Mouse (Mus musculus) heart, embryonic 15.5 days (tissue): Measurements from ENCODE around the gene Gdap2. TPM values are rescaled to one million over a fixed set of nuclear protein-coding genes. Genes with fewer than 3 reads are reported as not detected.

Experiments
- ATAC-seq: fragments of 200-750 bp; cut with Nextera tagmentation; replicated peaks from 2 replicates; pipeline ENCODE4 v1.8.0; 2017; ENCODE audit warnings: low read depth, moderate TSS enrichment; ENCODE audit not compliant: insufficient number of reproducible peaks, insufficient read depth, low FRiP score
- H3K27ac ChIP-seq: fragments of 300-500 bp; sonication (generic); 2 replicates; pipeline ENCODE4 v1.5.1; 2015; ENCODE audit warnings: mild to moderate bottlenecking, inconsistent platforms
- H3K27me3 ChIP-seq: fragments of 300-500 bp; sonication (generic); 2 replicates; pipeline ENCODE4 v1.6.1; 2015; ENCODE audit warnings: inconsistent platforms
- H3K36me3 ChIP-seq: fragments of 300-500 bp; sonication (generic); 2 replicates; pipeline ENCODE4 v1.6.1; 2015; ENCODE audit warnings: mild to moderate bottlenecking, inconsistent platforms
- H3K4me1 ChIP-seq: fragments of 300-500 bp; sonication (generic); replicated peaks from 2 replicates; pipeline ENCODE4 v1.6.1; 2015; ENCODE audit warnings: inconsistent platforms
- H3K4me2 ChIP-seq: fragments of 300-500 bp; sonication (generic); 2 replicates; pipeline ENCODE4 v1.6.1; 2015; ENCODE audit warnings: inconsistent platforms, mild to moderate bottlenecking, moderate library complexity
- H3K4me3 ChIP-seq: fragments of 300-500 bp; sonication (generic); 2 replicates; pipeline ENCODE4 v1.5.1; 2015; ENCODE audit warnings: mild to moderate bottlenecking, inconsistent platforms
- H3K9ac ChIP-seq: fragments of 300-500 bp; sonication (generic); 2 replicates; pipeline ENCODE4 v1.6.1; 2015; ENCODE audit warnings: mild to moderate bottlenecking, inconsistent platforms
- H3K9me3 ChIP-seq: fragments of 300-500 bp; sonication (generic); replicated peaks from 2 replicates; pipeline ENCODE4 v1.6.1; 2016; ENCODE audit warnings: inconsistent platforms
- WGBS: fragments of 180-500 bp; shearing (Covaris S2); methylation state at CpG from one replicate; pipeline ENCODE4 v1.1.7; 2015; ENCODE audit warnings: mixed read lengths; 5-methylcytosine and 5-hydroxymethylcytosine counted together
- polyA plus RNA-seq: library from polyadenylated mRNA; unstranded; fragments of >200 nt; fragmentation: Nextera tagmentation; extraction: Ambion mirVana; gene quantifications from 2 replicates; pipeline ENCODE4 v1.2.1, GENCODE M21; 2015

Gdap2 gene
- polyA plus RNA-seq: 16.9 and 19.2 TPM in 2 replicates

- Histone ChIP-seq H3K4me1 (peaks cover 14% of the 10 kb centered on the region), H3K27ac (peak within 1 kb of the TSS; percentile 91), H3K27me3 (no peaks in the 10 kb centered on the region), H3K9ac (peak within 1 kb of the TSS; percentile 80), H3K4me2 (peak within 1 kb of the TSS; percentile 74), H3K9me3 (no peaks in the 10 kb centered on the region), H3K36me3 (peaks cover 17% of the 10 kb centered on the region), H3K4me3 (peak within 1 kb of the TSS; percentile 80)
- WGBS: under 1% methylated on average over 54 of the region's 55 CpGs
- ATAC-seq: peak; percentile 95
These were observed at the start of gene Gdap2, which contains the start of gene Wdr3 for GRCm38 (mm10) chr3:100162315-100163105. Gdap2 (plus strand) TSS chr3:100162381. Wdr3 (minus strand) TSS chr3:100162407.

GRCm38 (mm10) chr3:100118681-100119080, 43.5 kb upstream of the Gdap2 start:
- Histone ChIP-seq H3K9ac (no peak overlapping the region), H3K4me1 (no peaks in the 10 kb centered on the region), H3K27me3 (no peaks in the 10 kb centered on the region), H3K36me3 (no peaks in the 10 kb centered on the region), H3K4me2 (no peak overlapping the region), H3K4me3 (no peak overlapping the region), H3K9me3 (no peaks in the 10 kb centered on the region), H3K27ac (no peak overlapping the region)
- WGBS: 71% methylated on average over 2 of the region's 2 CpGs
- no peak for ATAC-seq

- Histone ChIP-seq H3K4me1 (no peaks in the 10 kb centered on the region), H3K36me3 (no peaks in the 10 kb centered on the region), H3K27me3 (no peaks in the 10 kb centered on the region), H3K9ac (no peak overlapping the region), H3K9me3 (no peaks in the 10 kb centered on the region), H3K4me2 (no peak overlapping the region), H3K27ac (no peak overlapping the region), H3K4me3 (no peak overlapping the region)
- no peak for ATAC-seq
- 60% methylated on average over 2 of the region's 2 CpGs for WGBS
These were observed 40.2 kb upstream of the Gdap2 start for GRCm38 (mm10) chr3:100121961-100122360.

DNA sequence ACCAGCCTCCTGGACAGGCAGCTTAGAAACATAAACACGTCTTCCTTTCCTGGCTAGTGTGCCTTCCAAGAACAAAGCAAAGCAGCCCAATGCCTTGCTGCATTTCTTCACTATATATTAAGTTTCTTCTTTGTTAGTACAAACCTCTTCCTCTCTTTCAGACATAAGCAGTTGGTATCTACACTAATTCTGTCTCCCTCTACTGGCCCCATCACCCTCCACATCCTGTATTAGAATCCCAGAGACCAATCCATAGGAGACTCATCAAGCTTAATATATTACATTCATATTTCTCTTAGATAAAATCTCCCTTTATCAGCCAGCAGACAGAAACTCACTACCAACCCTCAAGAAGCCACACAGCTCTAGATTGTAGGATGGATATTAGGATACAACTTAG, 39.7 kb upstream of the Gdap2 start:
- no peak overlapping the region for H3K4me3 ChIP-seq
- no peaks in the 10 kb centered on the region for H3K36me3 ChIP-seq
- no peak overlapping the region for H3K4me2 ChIP-seq
- no peak for ATAC-seq
- no peak overlapping the region for H3K9ac ChIP-seq
- H3K4me1 ChIP-seq: no peaks in the 10 kb centered on the region
- no peaks in the 10 kb centered on the region for H3K27me3 ChIP-seq
- no peaks in the 10 kb centered on the region for H3K9me3 ChIP-seq
- 67% methylated on average over 1 of the region's 1 CpGs for WGBS
- H3K27ac ChIP-seq: no peak overlapping the region

GRCm38 (mm10) chr3:100160682-100161445, 1.3 kb upstream of the Gdap2 start:
- peaks cover 14% of the 10 kb centered on the region for H3K4me1 ChIP-seq
- H3K9me3 ChIP-seq: no peaks in the 10 kb centered on the region
- H3K36me3 ChIP-seq: peaks cover 33% of the 10 kb centered on the region
- no peak overlapping the region for H3K27ac ChIP-seq
- H3K4me3 ChIP-seq: peak overlapping the region; percentile 80
- no peaks in the 10 kb centered on the region for H3K27me3 ChIP-seq
- H3K4me2 ChIP-seq: peak overlapping the region; percentile 74
- 85% methylated on average over 15 of the region's 15 CpGs for WGBS
- H3K9ac ChIP-seq: peak overlapping the region; percentile 73; the same call in 1 of the 2 replicates
- ATAC-seq: no peak

GRCm38 (mm10) chr3:100161665-100162314, 391 bp upstream of the Gdap2 start:
- Histone ChIP-seq H3K9me3 (no peaks in the 10 kb centered on the region), H3K4me2 (peak overlapping the region; percentile 74), H3K36me3 (peaks cover 24% of the 10 kb centered on the region), H3K27me3 (no peaks in the 10 kb centered on the region), H3K27ac (peak overlapping the region; percentile 60), H3K4me3 (peak overlapping the region; percentile 80), H3K9ac (peak overlapping the region; percentile 73), H3K4me1 (peaks cover 14% of the 10 kb centered on the region)
- ATAC-seq: no peak
- WGBS: 1% methylated on average over 35 of the region's 35 CpGs

GRCm38 (mm10) chr3:100163556-100163955, 1.4 kb downstream of the Gdap2 start:
- 79% methylated on average over 2 of the region's 2 CpGs for WGBS
- Histone ChIP-seq H3K27ac (no peak overlapping the region), H3K4me2 (0 out of 2 replicates have a peak overlapping the region, but pooled peaks have one; percentile 74), H3K9me3 (no peaks in the 10 kb centered on the region), H3K4me3 (0 out of 2 replicates have a peak overlapping the region, but pooled peaks have one; percentile 1), H3K27me3 (no peaks in the 10 kb centered on the region), H3K36me3 (peaks cover 17% of the 10 kb centered on the region), H3K4me1 (peaks cover 14% of the 10 kb centered on the region), H3K9ac (no peak overlapping the region; the same call in 1 of the 2 replicates)
- ATAC-seq: no peak

GRCm38 (mm10) chr3:100164991-100165390, 2.8 kb downstream of the Gdap2 start:
- H3K4me2 ChIP-seq: no peak overlapping the region
- no peak overlapping the region for H3K4me3 ChIP-seq
- no peak overlapping the region for H3K9ac ChIP-seq
- peaks cover 14% of the 10 kb centered on the region for H3K4me1 ChIP-seq
- H3K36me3 ChIP-seq: peaks cover 8% of the 10 kb centered on the region; the same call in 1 of the 2 replicates
- no peaks in the 10 kb centered on the region for H3K27me3 ChIP-seq
- H3K27ac ChIP-seq: no peak overlapping the region
- no peak for ATAC-seq
- H3K9me3 ChIP-seq: no peaks in the 10 kb centered on the region

DNA sequence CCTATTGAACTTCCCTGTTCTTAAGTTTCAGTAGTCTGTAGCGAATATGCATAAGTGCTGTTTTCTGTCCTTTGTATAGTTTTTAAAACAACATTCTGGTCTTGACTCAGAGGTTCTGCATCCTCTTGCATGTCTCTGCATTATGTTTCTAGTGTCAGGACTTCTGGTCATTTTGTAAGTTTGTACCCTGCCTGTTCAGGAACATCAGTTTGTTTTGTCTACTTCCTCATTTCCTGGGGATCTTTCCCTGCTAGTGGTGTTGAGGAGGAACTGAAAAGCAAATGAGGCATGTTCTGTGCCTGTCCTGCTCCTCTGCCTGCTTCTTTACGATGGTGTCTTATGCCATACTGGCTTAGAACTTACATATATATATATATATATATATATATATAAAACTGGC, 13.8 kb downstream of the Gdap2 start:
- Histone ChIP-seq H3K4me1 (no peaks in the 10 kb centered on the region), H3K4me3 (no peak overlapping the region), H3K9me3 (no peaks in the 10 kb centered on the region), H3K9ac (no peak overlapping the region), H3K27ac (no peak overlapping the region), H3K4me2 (no peak overlapping the region), H3K36me3 (peaks cover 50% of the 10 kb centered on the region), H3K27me3 (no peaks in the 10 kb centered on the region)
- WGBS: 91% methylated on average over 2 of the region's 2 CpGs
- no peak for ATAC-seq

DNA sequence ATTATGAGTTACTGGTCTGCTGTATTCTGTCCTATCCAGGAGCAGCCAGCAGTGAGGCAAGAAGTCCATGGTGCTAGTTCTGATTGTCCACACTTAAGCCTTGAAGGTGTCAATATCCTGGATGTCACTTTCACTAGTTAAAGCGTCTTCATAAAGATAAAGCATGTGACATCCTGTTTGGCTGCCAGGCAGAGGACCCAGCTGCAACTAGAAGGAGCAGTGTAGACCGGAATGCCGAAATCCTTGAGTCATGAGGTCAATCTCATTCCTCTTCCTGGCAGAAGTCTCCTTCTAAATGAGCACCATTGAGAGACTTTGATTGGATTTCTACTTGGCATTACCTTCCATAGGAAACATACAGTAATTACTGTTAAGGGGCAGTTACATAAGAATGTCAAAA, 18.3 kb downstream of the Gdap2 start:
- ATAC-seq: no peak
- H3K27ac ChIP-seq: no peak overlapping the region
- no peaks in the 10 kb centered on the region for H3K4me1 ChIP-seq
- H3K9me3 ChIP-seq: no peaks in the 10 kb centered on the region
- no peak overlapping the region for H3K9ac ChIP-seq
- no peak overlapping the region for H3K4me2 ChIP-seq
- H3K4me3 ChIP-seq: no peak overlapping the region
- H3K36me3 ChIP-seq: peaks cover 33% of the 10 kb centered on the region
- WGBS: 58% methylated on average over 3 of the region's 3 CpGs
- no peaks in the 10 kb centered on the region for H3K27me3 ChIP-seq

DNA sequence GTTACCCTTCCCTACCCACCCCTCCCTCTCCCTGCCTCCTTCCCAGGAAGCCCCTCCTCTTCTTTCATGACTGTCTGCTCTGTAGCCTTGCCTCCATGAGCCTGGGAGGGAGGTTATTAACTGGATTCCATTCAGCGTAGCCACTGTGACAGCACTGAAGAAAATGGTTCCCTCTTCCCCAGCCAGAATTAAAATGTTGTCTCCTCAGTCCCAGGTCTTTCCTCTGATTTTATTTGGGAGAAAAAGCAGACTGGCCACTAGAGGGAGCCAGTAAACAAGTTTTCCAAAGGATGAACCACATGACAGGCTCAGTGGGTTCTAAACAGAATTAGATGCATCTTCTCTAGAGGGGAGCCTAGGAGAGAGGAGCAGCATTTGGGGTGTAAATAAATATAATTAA, 27.3 kb downstream of the Gdap2 start:
- no peak overlapping the region for H3K4me3 ChIP-seq
- H3K36me3 ChIP-seq: peaks cover 18% of the 10 kb centered on the region
- WGBS: 42% methylated on average over 1 of the region's 1 CpGs
- H3K9ac ChIP-seq: no peak overlapping the region
- ATAC-seq: no peak
- no peak overlapping the region for H3K4me2 ChIP-seq
- H3K4me1 ChIP-seq: no peaks in the 10 kb centered on the region
- no peaks in the 10 kb centered on the region for H3K9me3 ChIP-seq
- H3K27ac ChIP-seq: no peak overlapping the region
- H3K27me3 ChIP-seq: no peaks in the 10 kb centered on the region
